Mouse (Mus musculus) forebrain, embryonic 10.5 days (tissue): ENCODE measurements around the gene Kat5. TPM values are rescaled to one million over a fixed set of nuclear protein-coding genes. Genes with fewer than 3 reads are reported as not detected.

Source experiments
- DNase-seq: peaks from one replicate; pipeline ENCODE4 v3.0.0-alpha.2; 2017; ENCODE audit warnings: low spot score; ENCODE audit errors: extremely low spot score
- H3K27ac ChIP-seq: fragments of 300-500 bp; sonication (generic); 2 replicates; pipeline ENCODE4 v1.5.1; 2016; ENCODE audit warnings: mild to moderate bottlenecking
- H3K27me3 ChIP-seq: fragments of 300-500 bp; sonication (generic); 2 replicates; pipeline ENCODE4 v1.6.1; 2016; ENCODE audit warnings: mild to moderate bottlenecking; ENCODE audit not compliant: poor library complexity, severe bottlenecking
- H3K36me3 ChIP-seq: fragments of 300-500 bp; sonication (generic); replicated peaks from 2 replicates; pipeline ENCODE4 v1.6.1; 2016; ENCODE audit warnings: mild to moderate bottlenecking, moderate library complexity
- H3K4me1 ChIP-seq: fragments of 300-500 bp; sonication (generic); 2 replicates; pipeline ENCODE4 v1.6.1; 2016
- H3K4me3 ChIP-seq: fragments of 300-500 bp; sonication (generic); 2 replicates; pipeline ENCODE4 v1.5.1; 2016; ENCODE audit warnings: mild to moderate bottlenecking, moderate library complexity
- H3K9me3 ChIP-seq: fragments of 300-500 bp; sonication (generic); 2 replicates; pipeline ENCODE4 v1.6.1; 2016; ENCODE audit warnings: mild to moderate bottlenecking, moderate library complexity
- WGBS: fragments of 180-500 bp; shearing (Covaris S2); methylation state at CpG from one replicate; pipeline ENCODE4 v1.1.7; 2016; 5-methylcytosine and 5-hydroxymethylcytosine counted together
- polyA plus RNA-seq: library from polyadenylated mRNA; unstranded; fragments of >200 nt; fragmentation: Nextera tagmentation; extraction: Ambion mirVana; gene quantifications from 2 replicates; pipeline ENCODE4 v1.2.1, GENCODE M21; 2016

The Kat5 gene
- polyA plus RNA-seq, 1 experiment from 2014 or later = 67.9 TPM

DNA sequence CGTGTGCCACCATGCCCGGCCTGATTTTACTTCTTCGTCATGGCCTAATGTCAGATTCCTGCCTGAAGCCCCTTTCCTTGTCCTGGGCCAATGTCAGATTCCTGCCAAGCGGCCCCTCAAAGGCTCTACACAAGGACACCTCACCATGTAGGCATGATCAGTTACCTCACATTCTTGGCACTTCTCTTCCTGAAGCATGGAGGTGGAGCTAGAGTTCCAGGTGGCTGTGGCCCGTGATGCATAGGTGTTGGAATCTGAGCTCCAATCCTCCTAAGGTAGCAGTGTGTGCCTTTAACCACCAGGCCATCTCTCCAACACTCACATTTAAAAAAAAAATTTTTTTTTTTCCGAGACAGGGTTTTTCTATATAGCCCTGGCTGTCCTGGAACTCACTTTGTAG is 29.3 kb downstream of the Kat5 start:
- Histone ChIP-seq H3K4me1 (no peaks in the 10 kb centered on the region), H3K36me3 (no peaks in the 10 kb centered on the region), H3K9me3 (no peaks in the 10 kb centered on the region), H3K4me3 (no peak overlapping the region), H3K27me3 (no peaks in the 10 kb centered on the region), H3K27ac (no peak overlapping the region)
- no peak for DNase-seq
- 87% methylated on average over 6 of the region's 6 CpGs for WGBS

DNA sequence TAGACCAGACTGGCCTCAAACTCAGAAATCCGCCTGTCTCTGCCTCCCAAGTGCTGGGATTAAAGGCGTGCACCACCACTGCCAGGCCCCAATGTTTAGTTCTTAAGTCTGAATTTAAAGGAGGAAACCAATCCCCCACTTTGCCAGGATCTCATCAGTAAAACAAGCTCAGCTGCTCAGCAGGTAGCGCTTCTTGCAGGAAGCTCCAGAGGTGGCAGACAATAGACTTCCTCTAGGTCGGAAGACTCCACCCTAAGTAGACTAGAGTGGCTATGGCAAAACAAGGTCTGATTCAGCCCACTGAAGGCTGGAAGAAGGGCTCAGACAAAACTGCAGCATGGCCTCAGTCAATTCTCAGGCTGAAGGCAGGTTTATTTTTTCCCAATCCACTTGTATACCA is 30.1 kb downstream of the Kat5 start:
- no peaks in the 10 kb centered on the region for H3K36me3 ChIP-seq
- H3K4me3 ChIP-seq = no peak overlapping the region
- no peak for DNase-seq
- H3K27ac ChIP-seq = no peak overlapping the region
- no peaks in the 10 kb centered on the region for H3K27me3 ChIP-seq
- H3K4me1 ChIP-seq = no peaks in the 10 kb centered on the region
- no peaks in the 10 kb centered on the region for H3K9me3 ChIP-seq
- WGBS = 77% methylated on average over 4 of the region's 4 CpGs

DNA sequence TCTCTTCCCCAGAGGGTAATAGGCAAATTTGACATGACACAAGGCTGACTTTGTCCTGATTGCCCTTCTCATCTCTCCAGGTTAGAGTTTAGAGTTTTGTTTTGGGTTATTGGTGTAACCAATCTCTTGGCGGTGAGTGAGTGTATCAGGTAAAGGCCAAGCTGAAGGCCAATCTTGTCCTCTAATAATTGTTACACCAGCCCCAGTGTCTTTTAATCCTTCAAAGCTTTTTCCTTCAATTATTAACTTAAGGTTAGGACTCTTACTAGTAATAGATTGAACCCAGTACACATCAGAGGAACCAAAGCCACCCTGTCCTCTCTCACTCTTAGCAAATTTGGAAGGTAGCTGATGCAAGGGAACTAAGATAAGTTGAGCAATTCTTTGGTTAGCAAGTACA is 34.7 kb downstream of the Kat5 start:
- DNase-seq = no peak
- Histone ChIP-seq H3K27me3 (peaks cover under 1% of the 10 kb centered on the region), H3K4me3 (no peak overlapping the region), H3K36me3 (0 out of 2 replicates have a peak, but pooled peaks cover 4% of the 10 kb centered on the region), H3K27ac (no peak overlapping the region), H3K4me1 (no peaks in the 10 kb centered on the region), H3K9me3 (no peaks in the 10 kb centered on the region)
- 93% methylated on average over 1 of the region's 1 CpGs for WGBS

DNA sequence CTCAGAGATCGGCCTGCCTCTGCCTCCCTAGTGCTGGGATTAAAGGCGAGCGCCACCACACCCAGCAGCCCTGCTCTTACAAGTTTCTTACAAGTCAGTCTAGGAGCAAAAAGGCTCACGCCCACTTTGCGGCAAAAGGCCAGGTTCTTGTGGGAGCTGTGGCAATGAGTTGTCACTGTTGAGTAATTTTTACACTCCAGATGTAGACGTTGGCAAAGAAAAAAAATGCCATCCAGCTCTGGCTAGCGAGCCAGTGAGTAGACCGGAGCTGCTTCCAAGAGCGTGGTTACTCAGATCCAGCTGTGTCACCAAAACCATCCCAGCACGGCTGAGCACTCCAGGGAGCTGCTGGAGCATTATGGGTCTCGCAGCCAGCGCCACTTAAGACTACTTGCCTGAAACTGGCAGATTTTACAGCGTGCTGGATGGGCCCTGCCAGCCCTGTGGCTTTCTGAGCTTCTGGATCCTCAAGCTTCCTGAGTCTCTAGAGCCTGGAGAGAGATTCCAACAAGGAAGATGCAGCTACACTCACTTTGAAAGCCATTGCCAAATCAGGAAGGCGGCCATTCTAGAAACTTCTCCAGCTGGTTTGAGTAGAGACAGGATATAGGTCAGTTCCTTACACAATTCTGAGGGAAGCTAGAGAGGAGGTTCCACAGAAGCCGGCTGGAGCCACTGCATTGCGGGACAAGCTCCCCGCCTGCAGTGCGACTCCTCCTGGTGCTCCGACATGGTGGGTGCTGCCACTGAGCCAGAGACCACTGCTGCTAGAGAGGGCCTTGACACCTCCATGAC is 37.5 kb downstream of the Kat5 start:
- no peaks in the 10 kb centered on the region for H3K9me3 ChIP-seq
- H3K27ac ChIP-seq = no peak overlapping the region
- peaks cover 18% of the 10 kb centered on the region for H3K4me1 ChIP-seq
- no peak overlapping the region for H3K4me3 ChIP-seq
- 87% methylated on average over 19 of the region's 19 CpGs for WGBS
- H3K27me3 ChIP-seq = peaks cover 15% of the 10 kb centered on the region
- 0 out of 2 replicates have a peak, but pooled peaks cover 4% of the 10 kb centered on the region for H3K36me3 ChIP-seq
- no peak for DNase-seq

DNA sequence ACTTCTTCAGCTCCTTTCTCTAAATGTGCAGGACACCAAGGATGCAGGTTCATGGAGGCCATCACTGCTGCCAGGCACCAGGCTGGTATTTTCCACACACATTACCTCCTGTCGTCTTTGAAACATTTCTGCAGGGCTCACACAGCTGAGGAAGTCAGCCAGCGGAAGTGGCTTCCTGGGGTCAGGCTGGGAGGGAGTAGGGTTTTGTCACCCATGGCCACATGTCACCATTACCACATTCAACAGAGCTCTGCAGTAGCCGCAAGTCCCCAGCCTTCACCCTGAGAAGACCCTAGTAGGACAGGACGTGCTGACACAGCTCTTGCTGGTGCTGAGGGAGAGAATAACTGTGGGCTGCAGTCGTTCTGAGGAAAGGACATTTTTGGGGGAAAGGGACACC is 38.2 kb downstream of the Kat5 start:
- Histone ChIP-seq H3K27me3 (peaks cover 19% of the 10 kb centered on the region), H3K9me3 (no peaks in the 10 kb centered on the region)
- 82% methylated on average over 5 of the region's 5 CpGs for WGBS

DNA sequence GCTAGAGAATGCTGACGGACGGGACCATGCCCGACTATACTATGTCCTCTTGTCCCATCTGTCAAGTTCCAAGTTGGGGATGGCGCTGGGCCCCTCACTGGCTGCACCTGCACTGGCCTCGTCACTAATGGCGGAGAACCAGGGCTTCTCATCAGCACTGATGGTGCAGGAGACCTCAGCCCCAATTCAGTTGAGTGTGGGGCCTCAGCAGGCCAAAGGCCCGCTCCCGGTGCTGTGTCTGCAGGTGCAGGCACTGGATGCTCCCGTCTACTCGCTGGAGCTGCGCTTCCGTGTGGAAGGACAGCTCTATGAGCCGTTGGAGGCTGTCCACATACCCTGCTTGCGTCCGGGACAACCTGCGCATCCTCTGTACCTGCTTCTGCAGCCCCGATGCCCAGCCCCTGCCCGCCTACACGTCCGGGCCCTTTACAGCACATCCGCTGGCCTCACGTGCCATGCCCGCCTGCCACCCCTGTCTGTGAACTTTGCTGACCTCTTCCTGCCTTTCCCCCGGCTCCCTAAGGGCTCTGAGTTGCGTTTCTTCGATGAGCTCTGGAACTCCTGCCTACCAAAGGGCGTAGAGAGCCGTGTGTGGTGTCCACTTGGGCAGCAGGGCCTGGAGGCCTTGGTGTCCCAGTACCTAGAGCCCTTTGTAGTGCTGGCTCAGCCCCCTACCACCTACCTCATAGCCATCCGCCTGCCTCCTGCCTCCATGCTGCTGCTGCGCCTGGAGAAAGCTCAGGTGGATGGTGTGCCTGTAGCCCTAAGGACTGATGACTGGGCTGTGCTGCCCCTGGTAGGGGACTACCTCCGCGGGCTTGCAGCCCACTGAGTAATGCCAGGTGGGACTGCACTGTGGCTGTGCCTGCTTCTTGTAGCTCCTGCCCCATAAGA is 39.4 kb downstream of the Kat5 start:
- 89% methylated on average over 32 of the region's 32 CpGs for WGBS
- Histone ChIP-seq H3K36me3 (0 out of 2 replicates have a peak, but pooled peaks cover 4% of the 10 kb centered on the region), H3K27me3 (peaks cover 31% of the 10 kb centered on the region), H3K4me3 (peak overlapping the region; percentile 2; the same call in 1 of the 2 replicates), H3K9me3 (no peaks in the 10 kb centered on the region), H3K27ac (0 out of 2 replicates have a peak overlapping the region, but pooled peaks have one; percentile 41), H3K4me1 (peaks cover 32% of the 10 kb centered on the region)
- no peak for DNase-seq

More for the DNA sequence above, 38.2 kb downstream of the Kat5 start:
- Histone ChIP-seq H3K4me1 (peaks cover 24% of the 10 kb centered on the region), H3K36me3 (0 out of 2 replicates have a peak, but pooled peaks cover 4% of the 10 kb centered on the region), H3K4me3 (no peak overlapping the region), H3K27ac (no peak overlapping the region)
- no peak for DNase-seq

DNA sequence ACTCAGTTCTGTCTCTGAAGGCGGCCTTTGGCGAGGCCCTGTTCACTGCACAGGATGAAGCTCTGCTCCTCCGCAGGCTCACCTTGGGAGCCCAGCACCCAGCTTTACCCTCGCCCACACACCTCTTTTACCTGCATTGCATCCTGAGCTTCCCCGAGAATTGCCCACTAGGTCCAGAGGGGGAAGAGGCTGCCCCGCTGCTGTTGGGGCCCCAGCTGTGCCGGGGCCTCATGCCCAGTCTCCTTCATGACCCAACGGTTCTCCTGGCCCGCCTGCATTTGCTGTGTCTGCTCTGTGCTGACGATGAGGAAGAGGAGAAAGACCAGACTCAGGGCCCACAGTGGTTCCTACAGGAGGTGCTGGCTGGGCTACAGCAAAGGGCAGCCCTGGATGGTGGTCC is 40.5 kb downstream of the Kat5 start:
- 91% methylated on average over 10 of the region's 10 CpGs for WGBS
- H3K27ac ChIP-seq = 0 out of 2 replicates have a peak overlapping the region, but pooled peaks have one; percentile 89

DNA sequence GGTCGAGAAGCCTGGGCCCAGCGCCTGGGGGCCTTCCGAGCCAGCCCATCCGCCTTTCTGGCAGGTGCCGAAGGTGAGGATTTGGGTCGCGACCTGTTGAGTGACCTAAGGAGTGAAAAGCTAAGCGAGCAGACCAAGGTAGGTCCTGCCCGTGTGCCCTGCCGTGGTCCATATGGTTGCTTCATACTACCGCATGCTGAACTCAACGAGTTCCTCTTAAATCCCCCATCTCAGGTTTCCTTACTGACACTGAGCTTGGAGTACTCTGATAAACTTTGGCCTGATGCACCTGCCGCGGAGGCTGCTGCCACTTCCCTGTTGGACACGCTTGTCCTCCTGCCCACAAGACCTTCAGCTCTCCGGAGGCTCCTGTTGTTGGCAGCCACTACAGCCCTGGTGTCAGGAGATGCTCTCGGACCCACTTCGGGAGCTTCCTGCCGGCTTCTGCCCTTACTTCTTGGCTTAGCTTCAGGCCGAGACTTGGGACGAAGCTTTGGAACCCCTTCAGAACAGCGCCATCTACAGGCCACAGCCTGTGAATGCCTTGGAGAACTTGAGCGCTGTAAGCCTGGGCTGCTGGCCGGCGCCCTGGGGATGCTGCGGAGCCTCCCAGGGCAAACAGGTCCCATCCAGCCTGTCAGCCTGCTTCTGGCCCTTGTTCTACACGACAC is 41.4 kb downstream of the Kat5 start:
- Histone ChIP-seq H3K36me3 (0 out of 2 replicates have a peak, but pooled peaks cover 4% of the 10 kb centered on the region), H3K27me3 (peaks cover 51% of the 10 kb centered on the region), H3K9me3 (no peaks in the 10 kb centered on the region), H3K27ac (peak overlapping the region; percentile 89), H3K4me1 (peaks cover 32% of the 10 kb centered on the region), H3K4me3 (peak overlapping the region; percentile 82)
- 7% methylated on average over 27 of the region's 27 CpGs for WGBS
- DNase-seq = peak; percentile 87

More for the DNA sequence above, 40.5 kb downstream of the Kat5 start:
- H3K4me3 ChIP-seq = no peak overlapping the region
- H3K9me3 ChIP-seq = no peaks in the 10 kb centered on the region
- H3K4me1 ChIP-seq = peaks cover 32% of the 10 kb centered on the region
- 0 out of 2 replicates have a peak, but pooled peaks cover 4% of the 10 kb centered on the region for H3K36me3 ChIP-seq
- no peak for DNase-seq
- peaks cover 42% of the 10 kb centered on the region for H3K27me3 ChIP-seq

DNA sequence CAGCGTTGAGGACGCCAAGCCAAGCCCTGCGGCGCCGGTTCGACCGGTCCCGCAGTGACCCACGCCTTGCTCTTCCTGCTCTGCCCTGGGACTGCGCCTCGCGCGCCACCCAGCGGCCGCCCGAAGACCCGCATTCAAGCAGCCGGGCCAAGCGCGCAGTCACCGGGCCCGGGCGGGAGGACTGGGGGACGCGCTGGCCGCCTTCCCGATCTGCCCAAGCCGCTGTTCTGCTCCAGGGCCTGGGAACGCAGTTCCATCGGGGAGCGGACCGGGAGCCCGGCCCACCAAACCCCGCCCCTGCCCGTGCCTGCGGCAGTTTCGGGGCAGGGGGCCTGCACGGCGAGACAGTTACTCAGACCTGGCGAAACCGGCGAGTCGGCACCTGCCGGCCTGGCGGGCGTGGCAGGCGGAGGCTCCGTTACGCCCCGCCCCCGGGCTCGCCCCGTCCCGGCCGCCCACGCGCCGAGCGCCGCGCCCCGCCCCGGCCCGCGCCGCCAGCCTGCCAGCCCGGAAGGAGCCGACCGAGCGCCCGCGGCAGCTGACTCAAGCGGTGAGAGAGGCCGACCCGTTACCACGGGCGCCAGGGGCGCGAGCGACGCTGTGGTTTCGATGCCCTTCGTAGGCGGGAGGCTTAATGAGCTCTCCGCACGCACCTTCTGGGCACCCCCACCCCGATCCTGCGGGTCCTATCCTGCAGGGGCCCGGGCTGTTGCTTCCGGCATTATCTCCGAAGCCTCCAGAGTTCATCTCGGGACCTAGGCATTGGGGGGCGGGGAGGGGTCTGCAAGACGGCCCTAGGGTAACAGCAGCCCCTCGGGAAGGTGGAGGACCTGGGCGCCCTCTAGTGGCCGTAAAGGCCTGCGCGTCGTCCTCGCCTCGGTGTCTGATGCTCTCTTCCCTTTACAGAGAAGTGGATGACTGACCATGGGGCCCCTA is 42.2 kb downstream of the Kat5 start, which contains the start of gene Ap5b1:
Gene Ap5b1, plus strand, starts transcription at position 492 of the 936 bp plus-strand sequence.
- peak within 1 kb of the TSS; percentile 82 for H3K4me3 ChIP-seq
- peak within 1 kb of the TSS; percentile 89 for H3K27ac ChIP-seq
- H3K27me3 ChIP-seq = peaks cover 59% of the 10 kb centered on the region
- peak; percentile 93 for DNase-seq
- 0 out of 2 replicates have a peak, but pooled peaks cover 4% of the 10 kb centered on the region for H3K36me3 ChIP-seq
- no peaks in the 10 kb centered on the region for H3K9me3 ChIP-seq
- under 1% methylated on average over 86 of the region's 102 CpGs for WGBS
- peaks cover 32% of the 10 kb centered on the region for H3K4me1 ChIP-seq

DNA sequence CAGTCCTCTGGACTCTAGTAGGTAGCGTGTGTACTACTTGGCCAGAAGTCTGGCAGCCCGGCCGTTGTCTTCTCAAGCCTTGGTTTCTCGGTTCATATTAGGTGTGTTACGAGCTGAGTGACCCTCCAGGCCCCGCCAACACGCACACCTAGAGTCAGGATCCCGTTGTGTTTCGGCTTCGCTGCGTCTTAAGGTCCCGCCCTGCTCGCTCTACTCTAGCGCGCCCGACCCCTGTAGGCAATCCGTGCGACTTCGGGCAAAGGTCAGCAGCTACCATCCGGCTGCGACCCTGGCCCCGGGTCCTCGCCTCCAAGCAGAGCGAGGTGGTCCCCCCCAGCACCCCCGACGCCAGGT is 42.9 kb downstream of the Kat5 start:
- Histone ChIP-seq H3K4me1 (peaks cover 32% of the 10 kb centered on the region), H3K4me3 (peak overlapping the region; percentile 82), H3K27me3 (peaks cover 66% of the 10 kb centered on the region), H3K27ac (peak overlapping the region; percentile 89), H3K36me3 (0 out of 2 replicates have a peak, but pooled peaks cover 4% of the 10 kb centered on the region), H3K9me3 (no peaks in the 10 kb centered on the region)
- WGBS = 2% methylated on average over 26 of the region's 26 CpGs
- DNase-seq = no peak

DNA sequence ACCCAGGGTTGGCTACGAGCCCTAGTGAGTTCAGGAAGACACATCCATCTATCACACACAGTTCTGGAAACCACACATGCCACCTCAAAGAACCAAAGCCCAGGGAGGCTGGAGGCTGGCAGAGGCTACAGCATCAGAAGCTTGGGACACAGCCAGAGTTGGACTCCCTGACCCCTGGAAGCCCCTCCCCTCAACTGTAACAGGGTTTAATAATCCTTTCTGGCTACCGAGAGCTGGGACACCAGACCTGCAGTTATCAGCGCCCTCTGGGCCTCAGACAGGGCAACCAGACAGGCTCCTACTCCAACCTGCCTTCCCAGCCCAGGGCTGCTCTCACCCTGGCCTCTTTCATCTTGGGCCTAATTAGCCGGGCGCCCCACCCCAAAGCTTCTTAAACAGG is 43.7 kb downstream of the Kat5 start:
- Histone ChIP-seq H3K36me3 (0 out of 2 replicates have a peak, but pooled peaks cover 4% of the 10 kb centered on the region), H3K4me3 (peak overlapping the region; percentile 82), H3K27ac (no peak overlapping the region), H3K9me3 (no peaks in the 10 kb centered on the region), H3K27me3 (peaks cover 74% of the 10 kb centered on the region), H3K4me1 (peaks cover 32% of the 10 kb centered on the region)
- WGBS = 56% methylated on average over 5 of the region's 5 CpGs
- no peak for DNase-seq
